Mouse (Mus musculus): ENCODE measurements around the gene Mdk.

- TF ChIP-seq POLR2A (IDR thresholded peaks at IDR 0.05; ENCODE audit: low read depth, low read length) = no peak
- no peak for TF ChIP-seq CTCF (IDR thresholded peaks at IDR 0.05; ENCODE audit: extremely low read depth, insufficient read length, insufficient replicate concordance, low read depth, low read length)
These were observed 747 bp upstream of the Mdk start for GRCm38 (mm10) chr2:91932737-91933350.

Measured in small intestine, adult 2 months (tissue).